Mouse (Mus musculus) liver, embryonic 14.5 days (tissue): ENCODE results near the gene Arhgef16.

Experiments used
- CTCF ChIP-seq: IDR thresholded peaks from 2 replicates; pipeline ENCODE4 v1.5.1; 2016; ENCODE audit warnings: antibody characterized with exemption, low read depth, control low read depth
- EP300 ChIP-seq: IDR thresholded peaks from 2 replicates; pipeline ENCODE4 v1.6.1; 2016; ENCODE audit warnings: antibody characterized with exemption, low read depth

- TF ChIP-seq CTCF = no peak
- TF ChIP-seq EP300 = no peak
Measured at GRCm38 (mm10) chr4:154279481-154279880, 22.0 kb downstream of the Arhgef16 start.
